Mouse (Mus musculus): Measurements from ENCODE around the gene Usp38.

The Usp38 gene

GRCm38 (mm10) chr8:80961070-80961609 lies 53.6 kb downstream of the Usp38 start:
- DNase-seq = no peak

DNA sequence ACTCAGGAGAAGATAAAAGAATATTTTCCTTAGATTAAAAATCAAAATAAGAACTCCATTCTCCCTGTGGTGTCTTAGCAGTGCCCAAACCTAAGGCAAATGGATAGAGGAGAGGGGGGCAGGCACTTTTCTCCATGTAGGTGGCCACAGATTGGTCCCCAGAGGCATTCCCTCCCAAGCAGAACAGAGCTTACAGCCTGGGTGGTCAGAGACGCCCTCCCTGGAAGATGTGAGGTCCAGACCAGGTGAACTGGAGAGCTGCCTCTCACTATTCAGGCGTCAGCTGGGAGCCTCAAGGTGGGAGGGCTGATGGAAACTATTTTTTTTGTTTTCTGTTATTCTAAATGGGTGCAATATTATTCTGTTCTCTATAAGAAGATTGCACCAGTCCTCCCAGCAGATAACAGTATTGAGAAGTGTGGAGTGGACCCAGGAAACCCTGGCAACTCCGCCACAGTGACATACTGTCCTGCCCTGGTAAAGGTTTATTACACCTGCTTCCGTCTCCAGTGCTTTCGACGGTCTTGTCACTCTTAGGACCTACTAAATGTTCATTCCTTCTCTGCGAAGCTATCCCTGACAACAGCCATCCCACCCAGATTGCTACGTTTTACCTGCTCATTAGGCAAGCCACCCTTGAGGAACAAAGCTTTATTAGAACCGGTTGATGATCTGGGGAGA lies 55.0 kb downstream of the Usp38 start:
- no peak for DNase-seq

- DNase-seq = no peak
Observed at GRCm38 (mm10) chr8:80957776-80958175, 57.0 kb downstream of the Usp38 start.

DNA sequence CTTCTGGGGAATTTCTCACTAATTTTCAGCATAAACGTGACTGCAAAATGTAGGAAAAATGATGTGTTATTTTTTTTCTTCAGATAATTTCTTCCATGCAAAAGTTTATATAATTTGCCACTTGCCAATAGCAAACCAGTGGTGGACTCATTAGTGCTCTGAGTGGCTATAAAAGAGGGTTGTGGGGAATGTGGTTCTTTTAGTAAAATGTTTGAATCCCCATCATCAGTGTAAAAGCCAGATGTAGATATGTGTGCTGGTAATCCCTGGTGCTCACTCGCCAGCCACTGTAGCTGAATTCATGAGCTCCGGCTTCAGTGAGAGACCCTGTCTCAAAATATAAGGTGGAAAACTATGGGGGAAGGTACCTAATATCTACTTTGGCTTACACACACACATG lies 61.8 kb downstream of the Usp38 start:
- DNase-seq = no peak

GRCm38 (mm10) chr8:80952235-80952915 lies 62.4 kb downstream of the Usp38 start:
- DNase-seq = peak; percentile 39

GRCm38 (mm10) chr8:80948405-80949183 lies 66.1 kb downstream of the Usp38 start:
- DNase-seq = no peak

GRCm38 (mm10) chr8:80943742-80944141 lies 71.0 kb downstream of the Usp38 start:
- DNase-seq = no peak

DNA sequence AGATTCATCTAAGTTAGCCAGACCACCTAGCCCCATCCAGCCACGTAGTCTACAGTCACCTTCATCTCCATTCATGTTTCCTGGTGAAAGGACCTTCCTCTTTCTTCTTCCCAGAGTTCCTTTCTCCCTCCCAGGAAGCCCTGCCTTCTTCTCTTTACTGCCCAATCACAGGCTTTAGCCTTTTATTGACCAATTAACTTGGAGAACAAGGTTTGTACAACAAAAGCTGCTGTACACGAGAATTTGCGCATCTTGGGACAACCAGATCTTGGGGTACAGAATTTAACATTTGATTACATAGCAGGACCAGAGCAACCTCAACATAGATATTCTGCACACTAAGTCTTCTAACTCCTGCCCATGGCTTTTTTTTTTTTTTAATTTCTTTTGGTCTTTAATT lies 73.1 kb downstream of the Usp38 start:
- no peak for DNase-seq

GRCm38 (mm10) chr8:80937814-80938650 lies 76.7 kb downstream of the Usp38 start:
- no peak for DNase-seq
